Mouse (Mus musculus) CH12.LX (cell line): ENCODE results near the gene Olfr780. TPM values are rescaled to one million over a fixed set of nuclear protein-coding genes. Genes with fewer than 3 reads are reported as not detected.

Experiments used
- CTCF ChIP-seq, 2 experiments: IDR thresholded peaks in 1 of 2; conservative IDR thresholded peaks in 1 of 2; 2 replicates each; pipeline ENCODE4 v1.5.1; 2011 to 2012; ENCODE audit warnings: low read depth in 2 of 2, low read length in 2 of 2, improper control_type of control experiment in 1 of 2, inconsistent platforms in 1 of 2, mild to moderate bottlenecking in 1 of 2, moderate library complexity in 1 of 2
- EP300 ChIP-seq: IDR thresholded peaks from 2 replicates; pipeline ENCODE4 v1.6.1; 2011; ENCODE audit warnings: low read length, improper control_type of control experiment
- GABPA ChIP-seq: IDR thresholded peaks from 2 replicates; pipeline ENCODE4 v1.6.1; 2012; ENCODE audit warnings: low read depth, low read length, improper control_type of control experiment, inconsistent platforms; ENCODE audit not compliant: insufficient replicate concordance
- IRF4 ChIP-seq: IDR thresholded peaks from 2 replicates; pipeline ENCODE4 v1.6.1; 2014; ENCODE audit warnings: low read depth, mild to moderate bottlenecking, inconsistent platforms, low read length, improper control_type of control experiment
- JUND ChIP-seq: conservative IDR thresholded peaks from 2 replicates; pipeline ENCODE4 v1.6.1; 2011; ENCODE audit warnings: low read depth, low read length, improper control_type of control experiment
- PAX5 ChIP-seq: IDR thresholded peaks from 2 replicates; pipeline ENCODE4 v1.6.1; 2012; ENCODE audit warnings: low read length, inconsistent platforms, mixed read lengths
- ZNF384 ChIP-seq: IDR thresholded peaks from 2 replicates; pipeline ENCODE4 v1.6.1; 2012; ENCODE audit warnings: low read depth, low read length, improper control_type of control experiment, inconsistent platforms
- polyA plus RNA-seq: library from polyadenylated mRNA; unstranded; fragments of >175 nt; gene quantifications from 2 replicates; pipeline ENCODE4 v1.2.1, GENCODE M21; 2012; ENCODE audit warnings: low read depth; ENCODE audit not compliant: insufficient read length
- total RNA-seq, 2 experiments: library from RNA; depleted of rRNA; stranded (reverse); fragments of 300-350 nt in 1 of 2; fragments of >200 nt in 1 of 2; gene quantifications; 2 replicates each; pipeline ENCODE4 v1.2.3; 2012 to 2014

Olfr780 gene
- total and polyA plus RNA-seq, 3 experiments: not detected

DNA sequence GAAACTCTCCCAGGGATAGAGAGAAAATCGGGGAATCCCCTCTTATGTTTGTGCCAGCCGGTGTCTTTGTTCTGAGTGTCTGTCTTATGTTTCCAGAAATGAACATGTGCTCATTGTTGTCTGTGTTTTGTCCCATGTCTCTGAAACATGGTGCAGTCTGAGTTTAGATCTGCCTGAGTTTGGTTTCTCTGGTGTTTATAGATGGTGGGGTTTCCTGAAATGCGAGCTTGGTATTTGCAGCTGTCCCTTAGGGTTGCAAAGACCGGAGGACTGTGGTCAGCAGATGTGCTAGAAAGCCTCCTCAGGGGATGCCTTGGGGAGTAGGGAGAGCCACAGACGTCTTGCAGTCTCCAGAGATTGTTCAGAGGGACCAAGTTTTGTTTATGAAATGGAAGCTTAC lies 39.4 kb downstream of the Olfr780 start (continued):
- no peak for TF ChIP-seq JUND
- peak; percentile 69 for TF ChIP-seq EP300
- no peak for TF ChIP-seq PAX5
- TF ChIP-seq ZNF384: no peak
- peak; percentile 67; the same call in 1 of the 2 replicates for TF ChIP-seq IRF4
- TF ChIP-seq CTCF (conservative IDR thresholded peaks at IDR 0.05 in 1 of 2, IDR thresholded peaks at IDR 0.05 in 1 of 2; ENCODE audit: low read depth in 2 of 2, low read length in 2 of 2): no peak
- TF ChIP-seq GABPA: no peak

Other genes starting within 250 kb of the Olfr780 start
Only the 20 nearest of the 24 such genes appear.
- not detected in 2 replicates for gene Olfr768, start 218.7 kb upstream of the Olfr780 start, total RNA-seq (2012; rRNA removed)
- not detected in 2 replicates for gene Olfr768, start 218.7 kb upstream of the Olfr780 start, total RNA-seq (2014; rRNA removed)
- not detected in 2 replicates for gene Olfr768, start 218.7 kb upstream of the Olfr780 start, polyA plus RNA-seq
- not detected in 2 replicates for gene Olfr769, start 200.3 kb upstream of the Olfr780 start, total RNA-seq (2012; rRNA removed)
- not detected in 2 replicates for gene Olfr769, start 200.3 kb upstream of the Olfr780 start, total RNA-seq (2014; rRNA removed)
- gene Olfr769, start 200.3 kb upstream of the Olfr780 start, polyA plus RNA-seq: not detected in 2 replicates
- gene Olfr770, start 179.1 kb upstream of the Olfr780 start, total RNA-seq (2012; rRNA removed): not detected in 2 replicates
- gene Olfr770, start 179.1 kb upstream of the Olfr780 start, total RNA-seq (2014; rRNA removed): not detected in 2 replicates
- not detected in 2 replicates for gene Olfr770, start 179.1 kb upstream of the Olfr780 start, polyA plus RNA-seq
- gene Olfr771, start 153.4 kb upstream of the Olfr780 start, total RNA-seq (2012; rRNA removed): not detected in 2 replicates
- gene Olfr771, start 153.4 kb upstream of the Olfr780 start, total RNA-seq (2014; rRNA removed): not detected in 2 replicates
- gene Olfr771, start 153.4 kb upstream of the Olfr780 start, polyA plus RNA-seq: not detected in 2 replicates
- not detected in 2 replicates for gene Olfr772, start 140.2 kb upstream of the Olfr780 start, total RNA-seq (2012; rRNA removed)
- not detected in 2 replicates for gene Olfr772, start 140.2 kb upstream of the Olfr780 start, total RNA-seq (2014; rRNA removed)
- gene Olfr772, start 140.2 kb upstream of the Olfr780 start, polyA plus RNA-seq: not detected in 2 replicates
- not detected in 2 replicates for gene Olfr773, start 130.7 kb upstream of the Olfr780 start, total RNA-seq (2012; rRNA removed)
- not detected in 2 replicates for gene Olfr773, start 130.7 kb upstream of the Olfr780 start, total RNA-seq (2014; rRNA removed)
- gene Olfr773, start 130.7 kb upstream of the Olfr780 start, polyA plus RNA-seq: not detected in 2 replicates
- gene Olfr774, start 81.9 kb upstream of the Olfr780 start, total RNA-seq (2012; rRNA removed): not detected in 2 replicates
- gene Olfr774, start 81.9 kb upstream of the Olfr780 start, total RNA-seq (2014; rRNA removed): not detected in 2 replicates
- gene Olfr774, start 81.9 kb upstream of the Olfr780 start, polyA plus RNA-seq: not detected in 2 replicates
- not detected in 2 replicates for gene Olfr775, start 69.7 kb upstream of the Olfr780 start, total RNA-seq (2012; rRNA removed)
- not detected in 2 replicates for gene Olfr775, start 69.7 kb upstream of the Olfr780 start, total RNA-seq (2014; rRNA removed)
- not detected in 2 replicates for gene Olfr775, start 69.7 kb upstream of the Olfr780 start, polyA plus RNA-seq
- not detected in 2 replicates for gene Olfr776, start 59.0 kb upstream of the Olfr780 start, total RNA-seq (2012; rRNA removed)
- gene Olfr776, start 59.0 kb upstream of the Olfr780 start, total RNA-seq (2014; rRNA removed): not detected in 2 replicates
- gene Olfr776, start 59.0 kb upstream of the Olfr780 start, polyA plus RNA-seq: not detected in 2 replicates
- not detected in 2 replicates for gene Olfr777, start 46.6 kb upstream of the Olfr780 start, total RNA-seq (2012; rRNA removed)
- gene Olfr777, start 46.6 kb upstream of the Olfr780 start, total RNA-seq (2014; rRNA removed): not detected in 2 replicates
- gene Olfr777, start 46.6 kb upstream of the Olfr780 start, polyA plus RNA-seq: not detected in 2 replicates
- not detected in 2 replicates for gene Olfr781, start 10.7 kb downstream of the Olfr780 start, total RNA-seq (2012; rRNA removed)
- gene Olfr781, start 10.7 kb downstream of the Olfr780 start, total RNA-seq (2014; rRNA removed): not detected in 2 replicates
- not detected in 2 replicates for gene Olfr781, start 10.7 kb downstream of the Olfr780 start, polyA plus RNA-seq
- gene Olfr782, start 30.7 kb downstream of the Olfr780 start, total RNA-seq (2012; rRNA removed): not detected in 2 replicates
- gene Olfr782, start 30.7 kb downstream of the Olfr780 start, total RNA-seq (2014; rRNA removed): not detected in 2 replicates
- not detected in 2 replicates for gene Olfr782, start 30.7 kb downstream of the Olfr780 start, polyA plus RNA-seq
- 0.04 and 0.08 TPM in 2 replicates for gene Olfr784, start 66.0 kb downstream of the Olfr780 start, total RNA-seq (2012; rRNA removed)
- not detected in 2 replicates for gene Olfr784, start 66.0 kb downstream of the Olfr780 start, total RNA-seq (2014; rRNA removed)
- gene Olfr784, start 66.0 kb downstream of the Olfr780 start, polyA plus RNA-seq: 0.10 TPM in 1 of 2 replicates, not detected in the other
- gene Olfr785, start 87.3 kb downstream of the Olfr780 start, total RNA-seq (2012; rRNA removed): not detected in 2 replicates
- gene Olfr785, start 87.3 kb downstream of the Olfr780 start, total RNA-seq (2014; rRNA removed): not detected in 2 replicates
- gene Olfr785, start 87.3 kb downstream of the Olfr780 start, polyA plus RNA-seq: not detected in 2 replicates
- not detected in 2 replicates for gene Olfr786, start 109.2 kb downstream of the Olfr780 start, total RNA-seq (2012; rRNA removed)
- not detected in 2 replicates for gene Olfr786, start 109.2 kb downstream of the Olfr780 start, total RNA-seq (2014; rRNA removed)
- not detected in 2 replicates for gene Olfr786, start 109.2 kb downstream of the Olfr780 start, polyA plus RNA-seq
- gene Olfr787, start 143.7 kb downstream of the Olfr780 start, total RNA-seq (2012; rRNA removed): not detected in 2 replicates
- not detected in 2 replicates for gene Olfr787, start 143.7 kb downstream of the Olfr780 start, total RNA-seq (2014; rRNA removed)
- gene Olfr787, start 143.7 kb downstream of the Olfr780 start, polyA plus RNA-seq: not detected in 2 replicates
- not detected in 2 replicates for gene Olfr788, start 152.9 kb downstream of the Olfr780 start, total RNA-seq (2012; rRNA removed)
- not detected in 2 replicates for gene Olfr788, start 152.9 kb downstream of the Olfr780 start, total RNA-seq (2014; rRNA removed)
- gene Olfr788, start 152.9 kb downstream of the Olfr780 start, polyA plus RNA-seq: not detected in 2 replicates
- not detected in 2 replicates for gene Olfr789, start 166.6 kb downstream of the Olfr780 start, total RNA-seq (2012; rRNA removed)
- gene Olfr789, start 166.6 kb downstream of the Olfr780 start, total RNA-seq (2014; rRNA removed): not detected in 2 replicates
- gene Olfr789, start 166.6 kb downstream of the Olfr780 start, polyA plus RNA-seq: not detected in 2 replicates
- not detected in 2 replicates for gene Olfr790, start 180.4 kb downstream of the Olfr780 start, total RNA-seq (2012; rRNA removed)
- not detected in 2 replicates for gene Olfr790, start 180.4 kb downstream of the Olfr780 start, total RNA-seq (2014; rRNA removed)
- not detected in 2 replicates for gene Olfr790, start 180.4 kb downstream of the Olfr780 start, polyA plus RNA-seq
- not detected in 2 replicates for gene Olfr791, start 203.7 kb downstream of the Olfr780 start, total RNA-seq (2012; rRNA removed)
- gene Olfr791, start 203.7 kb downstream of the Olfr780 start, total RNA-seq (2014; rRNA removed): not detected in 2 replicates
- gene Olfr791, start 203.7 kb downstream of the Olfr780 start, polyA plus RNA-seq: not detected in 2 replicates